Mouse (Mus musculus): ENCODE measurements around the gene Tbx1.
A peak's percentile ranks its signal among the peaks of the same experiment; 100 is the strongest.

The Tbx1 gene

DNA sequence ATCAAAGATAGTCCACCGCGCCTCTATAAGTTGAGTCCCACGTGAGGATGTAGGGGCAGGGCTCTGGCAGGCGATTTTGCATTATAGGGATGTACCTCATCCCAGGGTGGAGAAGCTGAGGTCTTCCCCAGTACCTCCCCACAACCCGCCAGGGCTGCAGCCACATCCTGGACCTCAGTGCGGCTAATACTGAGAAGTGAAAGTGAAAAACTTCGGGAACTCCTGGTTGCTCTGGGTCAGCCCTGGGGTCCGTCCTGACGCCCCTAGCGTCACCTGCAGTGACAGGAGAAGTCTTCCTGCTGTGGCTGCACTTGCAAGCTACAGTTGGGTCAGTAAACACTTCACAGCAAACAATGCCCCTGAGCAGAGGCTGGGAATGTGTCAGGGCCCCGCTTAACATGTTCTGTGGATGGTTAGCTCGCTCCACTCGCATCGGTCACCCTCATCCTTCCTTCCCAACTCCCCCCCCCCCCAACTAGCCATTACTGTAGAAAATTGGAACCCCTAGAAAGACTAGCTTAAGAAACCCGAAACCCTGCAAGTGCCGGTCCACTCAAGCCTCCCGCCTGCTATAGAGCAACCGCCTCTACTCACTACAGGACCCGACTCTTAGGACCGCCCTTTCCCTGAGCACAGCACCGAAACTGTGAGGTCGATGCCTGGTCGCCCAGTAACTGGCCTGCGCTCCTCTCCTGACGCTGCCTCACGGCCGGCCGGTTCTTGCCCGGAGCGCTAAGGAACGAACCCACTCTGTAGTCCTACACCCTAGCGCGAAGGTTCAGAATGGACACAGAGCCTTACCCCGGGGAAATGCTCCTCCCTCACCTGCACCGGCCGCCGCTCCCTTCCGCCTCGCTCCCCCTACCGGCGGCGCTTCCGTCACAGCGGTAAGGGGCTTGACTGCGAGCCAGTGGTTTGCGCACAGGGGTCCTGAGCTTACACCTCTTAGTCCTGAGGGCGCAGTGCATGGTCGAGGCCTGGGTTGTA lies at the start of gene Tbx1:
Tbx1 (minus strand) TSS at position 868 of the 987 bp plus-strand sequence.
- no peak for DNase-seq (ENCODE audit: low read depth, low spot score)

DNA sequence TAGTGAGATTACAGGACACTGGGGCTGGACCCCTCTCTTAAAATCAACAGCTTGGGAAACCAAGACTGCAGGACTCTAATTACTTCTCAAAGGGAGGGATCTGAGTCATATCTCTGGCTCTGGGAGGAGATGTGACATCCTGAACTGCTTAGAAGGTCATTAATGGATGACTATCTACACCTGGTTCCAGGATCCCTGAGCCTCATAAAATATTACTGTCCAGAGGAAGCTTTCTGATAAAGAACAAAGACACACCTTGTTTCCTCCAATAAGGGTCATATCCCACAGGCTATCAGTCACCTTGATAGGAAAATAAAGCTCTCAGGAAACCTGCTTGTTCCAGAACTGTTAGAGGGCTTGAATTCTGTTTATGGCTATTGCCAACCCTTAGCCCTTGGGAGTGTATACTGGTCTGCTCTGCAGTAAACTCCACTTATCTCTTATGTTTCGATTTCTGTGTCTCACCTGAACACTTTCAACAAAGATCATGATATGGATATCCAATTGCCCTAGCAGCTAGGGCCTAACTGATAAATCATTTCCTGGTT lies 49.0 kb upstream of the Tbx1 start:
- no peak for DNase-seq (ENCODE audit: low read depth, low spot score)

DNA sequence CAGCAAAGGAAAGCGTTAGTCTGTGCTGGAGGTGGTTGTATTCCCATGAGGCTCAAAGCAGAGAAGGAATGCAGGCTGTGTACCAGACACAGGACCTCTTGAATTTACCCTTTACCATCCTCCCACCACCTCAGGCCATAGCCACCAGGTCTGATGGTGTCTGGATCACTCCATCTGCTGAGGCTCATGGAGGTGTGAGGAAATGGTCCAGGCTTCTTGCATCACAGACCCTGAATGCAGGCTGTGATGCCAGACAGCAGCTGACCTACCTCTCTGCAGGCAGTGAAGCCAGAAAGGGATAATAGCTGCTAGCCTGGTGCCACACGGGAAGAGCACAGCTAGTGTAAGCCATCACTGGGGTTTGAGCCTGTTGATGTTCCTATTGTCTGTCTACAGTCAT lies 47.9 kb upstream of the Tbx1 start:
- DNase-seq (ENCODE audit: low read depth, low spot score): no peak

DNA sequence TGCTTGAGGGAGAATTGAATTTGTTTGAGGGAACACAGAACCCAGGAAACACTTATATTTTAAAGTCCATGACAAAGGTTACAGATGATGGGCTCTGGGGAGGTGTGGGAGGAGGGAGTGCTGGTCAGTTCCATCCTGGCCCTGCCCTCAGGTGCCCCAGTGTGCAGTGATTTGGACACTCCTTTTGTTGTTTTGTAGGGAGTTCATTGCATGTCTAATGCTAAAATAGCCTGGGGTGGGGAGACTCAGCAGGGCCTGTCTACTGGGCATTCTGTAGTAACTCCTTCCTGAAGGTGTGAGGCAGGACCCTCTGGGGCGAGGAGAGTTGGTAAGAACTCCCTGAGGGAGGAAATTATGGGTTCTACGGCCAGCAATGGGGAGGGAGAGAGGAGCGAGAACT lies 46.3 kb upstream of the Tbx1 start:
- no peak for DNase-seq (ENCODE audit: low read depth, low spot score)

DNA sequence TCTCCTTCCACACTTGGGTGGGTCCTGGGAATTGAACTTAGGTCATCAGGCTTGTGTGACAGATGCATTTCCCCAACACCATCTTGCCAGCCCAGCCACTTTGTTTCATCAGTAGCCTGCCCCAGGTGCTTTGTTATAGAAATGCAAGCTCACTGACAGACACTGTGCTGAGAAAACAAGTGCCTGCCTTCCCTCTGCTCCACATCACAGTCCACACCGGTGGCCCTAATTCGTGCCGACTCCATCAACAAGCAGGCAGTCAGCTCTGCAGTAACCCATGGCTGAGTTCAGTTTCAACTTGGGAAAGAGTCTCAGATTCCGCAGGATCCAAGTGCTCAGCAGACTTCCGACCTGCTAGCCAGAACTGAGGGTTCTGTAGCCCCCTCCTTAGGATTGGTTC lies 45.9 kb upstream of the Tbx1 start:
- no peak for DNase-seq (ENCODE audit: low read depth, low spot score)

DNA sequence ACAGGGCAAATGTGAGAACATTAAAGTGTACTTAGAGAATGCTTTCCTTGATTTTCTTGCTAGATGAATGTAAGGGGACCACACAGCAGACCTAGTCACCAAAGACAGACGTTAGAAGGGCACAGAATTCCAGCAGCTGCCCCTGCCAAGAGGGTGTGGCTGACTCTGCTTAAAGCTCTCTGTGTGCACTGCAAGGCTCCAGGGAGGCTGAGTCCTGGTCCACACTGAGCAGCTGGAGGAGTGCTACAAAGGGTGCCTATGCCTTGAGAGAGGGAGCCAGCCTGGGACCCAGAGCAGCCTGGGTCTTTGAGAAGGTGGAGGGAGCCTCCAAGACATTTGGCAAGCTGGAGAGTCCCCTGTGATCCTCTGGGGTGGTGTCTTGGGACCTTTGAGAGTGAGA lies 42.9 kb upstream of the Tbx1 start:
- DNase-seq (ENCODE audit: low read depth, low spot score): no peak

DNA sequence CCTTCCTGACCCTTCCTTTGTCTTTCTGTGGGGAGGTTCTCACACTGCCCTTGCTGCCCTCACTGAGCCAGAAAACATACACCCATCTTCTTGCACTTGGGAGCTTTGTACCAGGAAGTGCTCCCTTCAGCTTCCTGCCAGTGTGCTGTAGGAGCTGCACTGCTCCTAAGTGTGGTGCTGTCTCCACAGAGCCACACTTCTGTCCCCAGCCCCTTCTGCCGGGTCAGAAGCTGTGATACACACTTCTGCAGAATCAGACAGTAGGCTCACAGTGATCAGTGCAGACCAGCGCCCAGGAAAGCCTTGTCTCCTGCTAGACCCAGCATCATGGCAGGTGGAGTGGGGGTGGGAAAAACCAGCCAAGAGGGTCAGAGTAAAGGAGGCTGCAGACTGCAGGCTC lies 42.3 kb upstream of the Tbx1 start:
- no peak for DNase-seq (ENCODE audit: low read depth, low spot score)

DNA sequence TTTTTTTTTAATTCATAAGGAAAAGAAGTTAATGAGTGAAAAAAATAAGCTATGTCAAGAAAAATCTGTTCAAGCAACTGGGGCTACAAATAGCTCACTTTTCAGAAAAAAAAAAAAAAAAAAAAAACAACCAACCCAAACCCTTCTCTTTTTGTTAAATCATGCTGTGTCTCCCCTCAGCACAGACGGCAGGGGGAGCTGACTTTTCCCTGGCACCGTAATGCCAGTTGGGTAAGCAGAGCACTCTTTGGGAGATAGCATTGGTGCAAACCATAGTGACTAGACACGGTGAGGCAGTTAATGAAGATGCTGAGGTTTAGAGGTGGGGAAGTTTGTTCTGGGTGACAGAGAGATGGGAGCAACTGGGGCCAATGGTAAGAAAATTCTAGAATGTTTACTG lies 41.6 kb upstream of the Tbx1 start:
- DNase-seq (ENCODE audit: low read depth, low spot score): peak; percentile 60

DNA sequence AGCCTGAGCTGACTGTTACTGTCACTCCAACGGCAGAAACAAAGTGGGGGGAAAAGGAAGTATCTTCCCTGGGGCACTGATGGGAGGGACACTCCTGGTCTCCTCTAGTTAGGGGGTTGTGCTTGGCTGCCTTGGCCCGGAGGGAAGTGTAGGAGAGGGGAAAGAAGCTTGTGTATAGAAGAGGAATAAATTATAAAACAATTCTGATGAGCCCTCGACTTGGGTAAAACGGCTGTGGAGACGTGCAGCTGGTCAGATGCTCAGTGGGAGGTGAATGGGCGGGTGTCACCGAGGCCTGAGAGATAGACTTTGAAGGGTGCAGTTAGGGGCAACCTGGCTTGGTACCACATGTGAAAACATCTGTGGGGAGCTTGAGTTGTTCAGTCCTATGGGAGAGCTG lies 40.7 kb upstream of the Tbx1 start:
- no peak for DNase-seq (ENCODE audit: low read depth, low spot score)

DNA sequence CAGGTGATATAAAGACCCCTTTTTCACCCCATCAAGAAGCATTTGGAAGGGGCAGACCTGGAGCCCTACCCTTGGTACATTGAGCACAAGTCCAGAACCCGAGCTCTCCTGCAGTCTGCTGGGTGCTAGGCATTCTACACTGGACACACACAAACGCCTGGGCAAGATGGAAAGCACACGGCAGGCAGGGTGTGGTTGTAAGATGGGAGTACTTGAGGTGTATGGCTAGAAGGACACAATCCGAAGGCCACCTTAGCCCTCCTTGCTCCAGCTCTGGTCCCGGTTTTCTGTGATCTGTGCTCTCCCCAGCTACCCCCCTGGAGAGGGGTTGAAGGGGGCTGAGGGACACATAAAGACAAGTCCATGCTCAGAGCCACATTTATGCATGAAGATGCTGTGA lies 39.8 kb upstream of the Tbx1 start:
- DNase-seq (ENCODE audit: low read depth, low spot score): no peak

DNA sequence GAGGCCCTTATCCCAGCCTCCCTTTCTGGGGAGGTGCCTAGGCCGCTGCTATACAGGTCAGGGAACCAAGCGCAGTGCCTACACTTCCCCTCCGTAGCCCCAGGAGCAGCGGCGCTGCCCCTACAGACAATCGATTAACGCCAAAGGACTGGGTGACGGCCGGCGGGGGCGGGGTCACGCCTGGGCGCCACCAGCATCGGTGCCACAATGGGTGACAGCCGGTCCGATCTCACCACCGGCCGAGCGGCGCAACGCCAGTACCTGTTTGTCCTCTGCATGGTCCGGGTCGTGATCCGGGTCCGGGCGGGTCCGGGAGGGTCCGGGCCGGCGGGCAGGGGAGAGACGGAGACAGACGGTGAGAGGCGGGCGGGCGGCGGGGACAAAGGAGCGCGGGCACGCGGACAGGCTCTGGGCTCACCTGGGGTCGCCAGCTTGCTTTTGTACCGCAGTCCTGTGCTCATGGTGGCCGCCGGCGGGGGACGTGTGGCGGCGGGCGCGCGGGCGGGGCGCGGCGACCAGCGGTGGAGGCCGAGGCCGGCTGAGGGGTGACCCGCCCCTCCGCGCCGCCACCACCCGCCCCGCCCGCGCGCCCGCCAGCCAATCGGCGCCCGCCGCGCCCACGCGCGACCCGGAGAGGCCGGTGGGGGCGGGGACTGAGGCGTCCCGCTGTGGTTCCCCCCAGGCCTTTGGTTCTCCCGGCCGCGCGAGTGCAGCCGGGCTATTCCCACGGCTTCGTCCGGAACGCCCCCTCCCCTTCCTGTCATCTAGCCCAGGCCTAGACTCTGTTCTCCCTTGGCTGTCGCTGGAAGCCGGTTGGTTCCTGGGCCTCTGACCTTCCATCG lies 39.1 kb upstream of the Tbx1 start, which contains the start of gene Sept5:
Sept5 (minus strand) TSS at position 565 of the 842 bp plus-strand sequence.
- peak; percentile 49 for DNase-seq (ENCODE audit: low read depth, low spot score)

DNA sequence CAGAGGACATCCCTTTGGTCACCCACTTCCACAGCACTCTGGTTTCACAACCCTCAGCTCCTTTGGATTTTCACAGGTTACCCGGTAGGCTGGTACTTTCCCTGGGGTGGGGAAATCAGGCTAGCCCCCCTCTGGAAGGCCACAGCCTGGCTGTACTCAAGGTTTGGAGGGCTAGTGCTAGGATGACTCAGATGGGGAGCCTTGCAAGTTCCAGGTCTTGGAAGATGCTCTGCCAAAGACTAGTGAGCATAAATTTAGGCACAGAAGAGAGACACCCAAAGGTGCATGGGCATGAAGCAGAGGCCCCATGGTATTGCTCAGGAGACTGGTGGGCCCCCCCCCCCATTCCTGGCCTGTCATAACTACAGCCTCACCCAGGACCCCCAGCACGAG lies 38.5 kb upstream of the Tbx1 start:
- DNase-seq (ENCODE audit: low read depth, low spot score): peak; percentile 56

DNA sequence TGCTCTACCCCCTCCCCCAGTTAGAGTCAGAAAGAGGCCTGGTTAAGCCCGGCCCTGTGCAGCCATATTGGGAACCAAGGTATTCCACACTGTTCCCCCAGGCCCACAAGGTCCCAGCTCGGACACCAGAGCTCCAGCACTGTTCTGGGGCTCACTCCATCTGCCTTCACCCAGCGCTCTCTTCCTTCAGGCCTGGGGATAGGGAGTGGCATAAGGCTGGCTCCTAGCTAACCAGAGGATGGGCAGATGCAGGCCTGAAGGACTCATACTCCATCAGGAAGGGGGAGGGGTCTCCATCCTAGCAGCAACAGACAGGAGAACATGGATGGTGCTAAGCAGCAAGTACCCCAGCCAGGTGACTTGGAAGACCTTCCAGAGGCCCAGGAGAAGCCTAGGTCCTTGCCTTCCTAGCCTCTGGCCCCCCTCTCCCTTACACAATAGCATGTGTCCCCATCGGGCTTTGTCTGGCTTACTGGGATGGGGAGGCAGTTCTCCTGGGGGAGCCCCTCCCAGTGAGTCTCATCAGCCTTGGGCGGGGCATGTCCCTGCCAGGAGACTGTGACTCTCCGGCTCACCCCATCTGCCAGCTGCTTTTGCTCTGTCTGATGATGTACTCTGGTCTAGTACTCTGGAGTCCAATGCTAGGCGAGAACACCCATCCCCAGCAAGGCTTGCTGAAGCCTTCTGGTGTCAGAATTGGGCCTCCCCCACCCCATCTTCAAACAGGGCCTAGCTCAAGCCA lies 37.9 kb upstream of the Tbx1 start:
- peak; percentile 81 for DNase-seq (ENCODE audit: low read depth, low spot score)

DNA sequence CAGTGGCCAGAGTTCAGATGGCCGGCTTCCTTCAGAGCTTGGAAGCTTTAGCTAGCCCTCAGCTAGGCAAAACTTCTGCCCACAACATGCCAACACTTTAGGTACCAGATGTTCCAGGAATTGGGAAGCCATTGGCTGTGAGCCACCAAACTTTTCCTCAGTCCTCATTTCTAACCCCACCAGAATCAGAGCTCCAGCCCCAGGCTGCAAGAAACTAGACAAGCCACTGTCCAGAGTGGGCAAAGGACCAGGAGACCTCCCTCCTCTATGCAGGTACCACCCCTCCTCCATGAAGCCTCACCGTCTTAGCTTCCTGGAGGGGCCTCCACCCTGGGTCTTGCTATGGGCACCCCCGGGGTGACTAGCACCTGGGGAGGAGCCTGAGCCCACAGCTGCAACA lies 36.7 kb upstream of the Tbx1 start:
- DNase-seq (ENCODE audit: low read depth, low spot score): no peak

DNA sequence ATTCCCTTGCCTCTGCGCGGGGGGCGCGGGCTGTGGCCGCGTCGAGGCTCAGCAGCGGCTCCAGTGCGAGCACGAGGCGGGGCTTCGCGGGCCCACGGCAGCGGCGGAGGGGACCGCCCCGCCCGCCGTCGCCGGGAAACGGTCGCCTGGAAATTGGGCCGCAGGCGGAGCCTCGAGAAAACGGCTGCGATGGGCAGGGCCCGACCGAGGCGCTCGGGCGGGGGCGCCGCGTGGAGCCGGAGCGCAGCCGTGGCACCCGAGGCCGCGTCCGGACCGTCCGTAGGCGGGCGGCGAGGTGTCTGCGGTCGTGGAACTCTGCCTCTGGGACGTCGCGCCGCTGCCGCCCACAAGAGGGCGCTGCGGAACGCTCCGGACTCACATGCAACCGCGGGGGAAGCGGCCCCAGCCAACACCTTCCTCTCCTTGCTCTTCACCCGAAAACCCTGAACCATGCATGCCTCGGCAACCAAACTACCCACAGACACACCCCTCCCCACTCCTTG lies 36.0 kb upstream of the Tbx1 start, which contains the start of gene Gm49601:
Gm49601 (minus strand) TSS at position 52 of the 503 bp plus-strand sequence.
- no peak for DNase-seq (ENCODE audit: low read depth, low spot score)

DNA sequence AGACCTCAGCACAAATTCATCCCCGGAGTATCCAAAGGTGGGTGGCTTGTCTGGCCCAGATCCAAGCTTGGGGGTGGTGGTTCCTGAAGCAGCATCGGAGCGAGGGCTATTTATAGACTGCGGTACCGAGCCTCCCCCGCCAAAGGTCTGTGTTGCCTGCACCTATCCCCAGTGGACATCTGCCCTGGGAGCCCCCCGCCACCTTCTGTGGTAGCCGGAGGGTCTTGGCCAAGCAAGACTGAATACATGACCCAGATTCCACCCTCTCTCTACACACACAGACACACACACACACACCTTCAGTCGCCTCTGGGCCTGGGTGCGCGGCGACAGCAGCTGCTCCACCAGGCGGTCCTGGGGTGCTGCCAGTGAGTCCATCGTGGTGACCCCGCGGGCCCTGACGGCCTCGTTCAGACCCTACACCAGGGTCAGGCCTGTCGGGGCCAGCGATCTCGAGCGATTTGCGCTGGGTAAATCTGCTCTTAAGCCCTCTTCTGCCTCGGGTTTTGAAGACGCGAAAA lies 35.4 kb upstream of the Tbx1 start:
- DNase-seq (ENCODE audit: low read depth, low spot score): no peak

DNA sequence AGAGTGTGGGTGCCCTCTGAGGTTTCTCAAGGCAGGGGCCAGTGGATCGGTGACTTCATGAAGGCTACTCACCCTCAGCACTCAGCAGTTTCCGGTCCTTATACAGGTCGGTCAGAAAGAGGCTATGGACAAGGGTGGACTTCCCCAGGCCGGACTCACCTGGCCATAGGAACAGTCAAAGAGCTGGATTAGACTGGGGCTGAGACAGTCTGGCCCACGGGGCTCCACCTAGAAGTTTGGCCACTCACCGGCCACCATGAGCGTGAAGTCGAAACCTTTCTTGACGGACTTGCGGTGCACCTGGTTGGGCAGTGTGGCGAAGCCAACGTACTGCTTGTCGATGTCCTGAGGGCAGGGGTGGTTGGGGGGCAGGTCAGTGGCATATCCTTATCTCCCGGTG lies 34.6 kb upstream of the Tbx1 start:
- no peak for DNase-seq (ENCODE audit: low read depth, low spot score)

DNA sequence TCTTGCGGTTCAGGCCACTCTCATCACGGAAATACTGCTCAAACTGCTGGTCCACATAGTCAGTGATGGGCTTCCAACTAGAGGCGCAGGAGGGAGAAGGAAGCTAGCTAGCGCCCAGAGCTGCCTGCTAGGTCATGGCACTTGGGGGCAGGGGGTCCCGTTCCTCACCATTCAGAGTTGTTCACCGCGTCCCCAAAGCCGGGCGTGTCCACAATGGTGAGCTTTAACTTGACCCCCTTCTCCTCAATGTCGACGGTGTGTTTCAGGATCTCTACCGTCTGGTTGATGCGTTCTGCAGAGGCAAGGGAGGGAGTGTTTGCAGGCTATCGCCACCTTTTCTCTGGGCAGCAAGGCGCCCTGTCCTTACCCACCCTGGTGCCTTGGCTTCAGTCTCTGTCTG lies 34.2 kb upstream of the Tbx1 start:
- no peak for DNase-seq (ENCODE audit: low read depth, low spot score)

DNA sequence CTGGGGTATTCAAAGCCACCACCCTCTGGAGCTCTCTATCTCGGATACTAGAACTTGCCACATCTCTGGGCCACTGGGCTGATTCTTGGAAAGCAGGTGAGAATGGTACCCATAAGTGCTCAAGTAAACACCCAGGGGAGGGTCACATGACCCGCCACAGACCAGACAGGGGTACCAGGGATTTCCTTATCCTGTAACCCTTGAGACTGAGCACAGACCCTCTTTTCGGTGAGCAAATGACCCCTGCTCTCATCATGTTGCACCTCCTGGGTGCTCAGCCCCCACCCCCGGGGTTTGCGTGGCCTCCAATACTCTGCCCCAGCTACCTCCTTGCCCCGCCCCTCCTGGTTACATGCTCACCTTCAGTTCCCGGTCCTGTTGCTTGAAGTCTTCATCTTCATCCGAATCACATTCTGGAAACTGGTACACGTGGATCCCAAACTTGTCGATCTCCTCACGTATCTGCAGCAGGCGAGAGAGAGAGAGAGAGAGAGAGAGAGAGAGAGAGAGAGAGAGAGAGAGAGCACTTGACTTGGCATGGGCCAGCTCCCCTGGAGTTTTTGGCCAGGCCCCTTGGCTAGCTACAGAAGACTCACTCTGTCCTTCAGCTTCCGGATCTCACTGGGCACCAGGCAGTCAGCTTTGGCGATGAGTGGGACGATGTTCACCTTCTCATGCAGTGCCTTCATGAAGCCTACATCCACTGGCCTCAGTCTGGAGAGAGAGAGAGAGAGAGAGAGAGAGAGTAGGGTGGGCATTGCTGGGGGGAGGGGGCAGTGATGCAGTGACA lies 33.5 kb upstream of the Tbx1 start:
- no peak for DNase-seq (ENCODE audit: low read depth, low spot score)

Data from 3T3-L1 (cell line).